Mouse (Mus musculus) left cerebral cortex, postnatal 36 days (tissue): ENCODE results near the gene Npcd. TPM values are rescaled to one million over a fixed set of nuclear protein-coding genes. Genes with fewer than 3 reads are reported as not detected.
"Not testable (repeated sequence)": the region's sequence is repeated elsewhere in the genome, so short reads cannot be mapped to it uniquely, and the experiment has no call there.

Experiments used
- DNase-seq, 2 experiments: peaks; one replicate each; pipeline ENCODE4 v3.0.0; 2021 to 2022; ENCODE audit warnings: low spot score in 2 of 2, mixed read lengths in 1 of 2
- intact Hi-C: fragments of 180-260 bp; cut with DNase I; formaldehyde crosslinking; loops from one replicate; pipeline ENCODE4 v1.15.1; 2025
- total RNA-seq, 2 experiments: library from RNA; stranded (reverse); gene quantifications; 2 replicates each; pipeline ENCODE4 v1.2.3; 2021

The Npcd gene
- total RNA-seq, 2 experiments from 2014 or later, result 17.3 to 19.1 TPM

GRCm38 (mm10) chr15:79833251-79834050 lies 586 bp downstream of the Npcd start:
- intact Hi-C loops, result loop anchor here (2.0 to 5.0 kb wide), 5 partner anchors 63 to 249 kb away; partner anchors contain the start of gene Pdgfb
- DNase-seq, result peak; percentile 54 to 65

DNA sequence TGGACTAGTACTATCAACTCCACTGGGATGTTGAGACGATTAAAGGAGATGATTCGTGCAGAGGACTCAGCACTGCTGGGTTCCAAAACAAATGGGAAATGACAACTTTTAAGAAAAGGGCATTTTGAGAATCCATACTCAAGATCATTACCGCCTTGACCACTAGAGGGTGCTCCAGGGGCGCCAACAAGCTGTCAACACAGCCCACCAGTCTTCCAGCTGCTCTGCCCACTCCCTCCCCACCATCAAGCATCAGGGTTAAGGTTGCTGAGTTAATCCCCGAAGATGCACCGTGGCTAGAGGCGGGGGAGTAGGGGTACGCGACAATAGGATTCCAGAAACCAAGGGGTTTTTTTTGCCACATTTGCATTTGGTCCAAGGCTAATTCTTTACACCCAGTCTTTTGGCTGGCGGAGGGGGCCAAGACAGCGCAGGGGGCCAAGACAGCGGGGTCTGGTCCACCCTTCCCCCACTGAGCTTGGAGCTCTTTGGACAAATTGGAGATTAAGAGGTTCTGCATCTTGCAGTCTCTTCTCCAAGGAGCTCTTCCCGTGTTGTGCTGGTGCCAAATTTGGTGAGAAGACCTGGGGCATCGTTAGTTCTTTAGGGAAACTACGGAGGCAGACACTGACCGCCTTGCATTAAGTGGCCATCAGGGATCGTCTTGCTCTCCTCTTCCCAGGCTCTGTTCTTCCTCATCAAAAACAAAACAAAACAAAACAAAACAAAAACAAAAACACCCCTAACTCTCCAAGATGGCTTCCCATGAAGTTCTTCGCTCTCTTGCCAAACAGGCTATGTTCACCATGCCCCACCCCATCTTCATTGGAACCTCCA lies 1.8 kb downstream of the Npcd start:
- peak; percentile 70 to 77 for DNase-seq

DNA sequence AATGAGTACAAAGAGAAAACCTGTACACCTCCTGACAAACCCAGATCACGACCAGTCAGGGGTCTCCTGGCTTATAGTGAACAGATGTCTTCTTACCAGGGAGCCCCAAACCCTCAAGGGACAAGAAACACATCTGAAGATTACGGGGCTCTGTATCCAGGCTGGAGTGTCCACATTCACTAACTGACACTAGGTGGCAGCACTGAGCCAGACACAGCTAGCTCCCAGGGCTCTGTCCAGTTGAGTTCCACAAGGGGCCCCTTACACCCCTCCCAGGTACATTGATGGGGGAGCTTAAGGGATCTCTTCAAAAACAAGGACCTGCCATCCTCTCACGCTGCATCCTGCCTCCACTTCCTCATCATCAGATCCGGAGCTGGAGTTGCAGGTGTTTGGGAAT lies 3.6 kb downstream of the Npcd start:
- intact Hi-C loops, result loop anchor here (5.0 kb wide), 4 partner anchors 82 to 252 kb away; partner anchors contain the start of gene Pdgfb
- DNase-seq, result peak; percentile 72 to 81

More for the DNA sequence above, 1.8 kb downstream of the Npcd start:
- intact Hi-C loops, result loop anchor here (1.0 to 5.0 kb wide), 5 partner anchors 51 to 250 kb away; partner anchors contain the start of gene Pdgfb

DNA sequence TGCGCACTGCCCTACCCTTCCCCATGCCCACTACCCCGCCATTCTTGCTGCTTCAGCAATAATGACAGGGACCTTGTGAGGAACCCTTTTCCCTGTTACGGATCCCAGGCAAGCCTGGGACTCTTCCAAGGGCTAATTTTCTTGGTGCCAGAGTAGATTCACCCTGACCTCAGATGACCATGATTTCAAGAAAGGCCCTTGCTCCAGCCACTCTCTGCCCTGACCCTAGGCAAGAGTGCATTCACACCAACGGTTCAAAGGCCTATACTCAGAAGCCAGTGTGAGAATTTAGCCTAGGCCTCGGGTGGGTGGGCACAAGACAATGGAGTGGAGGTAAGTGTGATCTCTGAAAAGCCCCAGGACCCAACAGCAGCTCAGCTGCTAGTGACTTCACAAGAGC lies 4.6 kb downstream of the Npcd start:
- intact Hi-C loops, result no loop called here
- no peak for DNase-seq

DNA sequence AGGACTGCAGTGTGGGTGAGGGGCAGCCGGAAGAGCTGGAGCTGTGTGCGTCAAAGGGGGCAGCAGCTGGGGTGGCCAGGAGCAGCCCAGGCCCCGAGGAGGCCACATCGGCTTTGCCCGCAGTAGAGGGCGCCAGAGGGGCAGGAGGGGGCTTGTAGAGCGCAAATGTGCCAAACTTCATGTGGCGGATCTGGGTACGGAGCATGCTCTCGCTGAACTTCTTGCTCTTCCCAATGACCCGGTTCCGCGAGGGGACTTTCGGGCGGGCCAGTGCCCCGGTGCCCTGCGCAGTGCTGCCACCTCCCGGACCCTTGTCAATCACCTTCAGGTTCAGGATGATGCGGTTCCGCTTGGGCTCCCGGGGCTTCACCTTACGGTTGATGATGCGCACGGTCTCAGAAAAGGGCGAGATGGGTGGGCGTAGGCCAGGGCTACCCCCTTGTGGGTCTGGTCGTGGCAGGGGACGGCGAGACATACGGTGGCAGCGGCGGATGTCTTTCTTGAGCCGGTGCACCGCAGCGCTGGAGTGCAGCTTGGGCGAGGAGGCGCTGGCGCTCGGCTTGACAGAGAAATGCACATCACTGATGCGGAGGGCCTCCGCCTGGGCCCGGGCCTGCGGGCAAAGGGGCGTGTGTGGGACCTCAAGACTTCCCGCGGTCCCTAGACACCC lies 5.5 kb downstream of the Npcd start:
- intact Hi-C loops, result no loop called here
- peak; percentile 41 to 50 for DNase-seq

GRCm38 (mm10) chr15:79827778-79828210 lies 6.2 kb downstream of the Npcd start:
- DNase-seq, result peak in 1 of 2 experiments; percentile 29
- intact Hi-C loops, result loop anchor here (2.0 kb wide), 1 partner anchor 75 kb away; no protein-coding TSS in a partner anchor

- intact Hi-C loops, result loop anchor here (2.0 kb wide), 1 partner anchor 74 kb away; no protein-coding TSS in a partner anchor
- DNase-seq, result no peak
Observed at GRCm38 (mm10) chr15:79827061-79827777, 6.8 kb downstream of the Npcd start.

DNA sequence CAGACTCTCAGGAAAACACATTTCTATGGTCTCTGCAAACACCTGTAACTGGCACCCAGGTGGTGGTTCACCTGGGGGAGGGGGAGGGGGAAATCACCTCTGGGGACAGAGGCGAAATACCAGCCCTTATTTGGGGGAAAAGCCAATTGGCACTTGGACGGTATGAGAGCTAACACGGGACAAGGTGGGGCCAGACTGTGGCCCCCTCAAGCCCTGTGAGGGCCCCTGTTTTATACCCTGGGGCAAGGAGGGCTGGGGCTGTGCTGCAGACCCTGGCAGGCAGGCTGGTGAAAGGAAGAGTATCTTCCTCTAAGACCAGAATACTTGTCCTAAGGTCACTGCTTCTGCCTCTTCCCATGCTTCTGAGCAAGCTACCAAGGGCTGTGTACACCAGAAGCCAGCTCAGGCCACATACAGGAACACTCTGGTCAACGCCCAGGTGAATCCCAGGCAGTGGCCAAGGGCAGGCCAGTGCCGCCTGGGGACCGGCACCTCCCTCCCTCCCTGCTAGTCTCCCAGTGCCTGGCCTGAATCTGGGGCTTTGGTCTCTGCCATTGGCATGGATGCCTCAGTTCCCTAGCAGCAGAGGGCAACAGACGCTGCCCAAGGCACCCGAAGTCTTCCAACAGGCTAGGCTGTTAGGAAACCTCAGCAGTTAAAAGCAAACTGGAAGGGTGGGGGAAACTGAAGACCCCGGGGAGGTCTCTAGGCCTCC lies 7.7 kb downstream of the Npcd start:
- intact Hi-C loops, result loop anchor here (2.0 kb wide), 1 partner anchor 74 kb away; no protein-coding TSS in a partner anchor

GRCm38 (mm10) chr15:79825146-79825825 lies 8.8 kb downstream of the Npcd start:
- peak; percentile 25 to 37 for DNase-seq

More for the DNA sequence above, 7.7 kb downstream of the Npcd start:
- DNase-seq, result no peak

GRCm38 (mm10) chr15:79823588-79824280 lies 10.3 kb downstream of the Npcd start:
- peak; percentile 41 to 42 for DNase-seq
- intact Hi-C loops, result no loop called here

More at GRCm38 (mm10) chr15:79825146-79825825, 8.8 kb downstream of the Npcd start:
- intact Hi-C loops, result no loop called here

DNA sequence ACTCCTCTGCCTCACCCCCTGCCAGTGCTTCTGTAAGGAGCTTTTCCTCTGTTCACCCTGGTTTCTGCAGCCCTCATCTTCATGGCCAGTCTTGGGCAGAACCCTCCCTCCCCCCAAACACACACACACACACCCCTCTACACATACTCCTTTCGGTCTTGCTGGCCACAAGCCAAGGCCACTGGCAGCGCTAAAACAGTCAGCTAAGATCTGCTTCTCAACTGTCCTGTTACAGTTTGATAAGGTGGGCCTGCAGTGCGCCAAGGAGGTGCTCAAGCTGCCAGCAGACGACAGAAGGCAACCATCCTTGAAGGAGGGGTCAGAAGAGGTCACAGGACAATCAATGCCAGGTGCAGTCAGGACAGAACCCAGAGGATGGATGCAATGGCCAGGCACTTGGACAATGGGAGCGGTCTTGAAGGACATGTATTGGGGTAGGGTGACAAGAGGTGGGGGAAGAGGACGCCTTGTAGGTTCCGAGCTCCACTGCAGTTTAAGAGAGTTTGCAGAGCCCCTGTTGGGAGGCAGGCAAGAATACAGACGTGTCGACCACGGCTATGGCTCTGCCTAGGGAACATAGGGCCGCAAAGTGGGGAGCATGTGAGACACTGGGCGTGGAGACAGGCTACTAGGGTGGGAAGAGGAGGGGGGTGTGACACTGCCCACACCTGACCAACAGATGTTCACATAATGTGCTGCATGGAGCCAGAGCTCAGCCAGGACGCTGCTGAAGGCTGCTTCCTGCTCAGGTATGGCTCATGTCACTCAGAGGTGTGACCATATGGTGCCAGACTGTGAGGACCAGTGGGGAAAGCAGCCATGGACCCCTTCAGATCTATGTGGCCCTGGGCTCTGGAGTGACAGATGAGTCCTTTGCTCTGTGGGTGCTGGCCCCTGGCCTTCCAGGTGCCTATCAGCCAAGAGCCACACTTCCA lies 11.5 kb downstream of the Npcd start:
- DNase-seq, result no peak
- intact Hi-C loops, result no loop called here

DNA sequence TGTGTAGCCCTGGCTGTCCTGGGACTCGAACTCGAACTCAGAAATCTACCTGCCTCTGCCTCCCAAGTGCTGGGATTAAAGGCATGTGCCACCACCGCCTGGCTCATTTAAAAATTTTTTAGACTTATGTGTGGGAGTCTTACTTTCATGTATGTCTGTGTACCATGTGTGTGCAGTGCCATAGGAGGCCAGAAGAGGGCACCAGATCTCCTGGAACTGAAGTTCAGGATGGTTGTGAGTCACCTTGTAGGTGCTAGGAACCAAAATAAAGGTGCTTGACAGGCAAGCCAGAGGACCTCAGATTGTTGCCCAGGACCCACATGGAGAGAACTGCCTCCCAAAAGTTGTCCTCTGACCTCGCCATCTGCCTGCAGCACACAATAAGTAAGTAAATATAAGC lies 15.7 kb downstream of the Npcd start:
- DNase-seq, result no peak

DNA sequence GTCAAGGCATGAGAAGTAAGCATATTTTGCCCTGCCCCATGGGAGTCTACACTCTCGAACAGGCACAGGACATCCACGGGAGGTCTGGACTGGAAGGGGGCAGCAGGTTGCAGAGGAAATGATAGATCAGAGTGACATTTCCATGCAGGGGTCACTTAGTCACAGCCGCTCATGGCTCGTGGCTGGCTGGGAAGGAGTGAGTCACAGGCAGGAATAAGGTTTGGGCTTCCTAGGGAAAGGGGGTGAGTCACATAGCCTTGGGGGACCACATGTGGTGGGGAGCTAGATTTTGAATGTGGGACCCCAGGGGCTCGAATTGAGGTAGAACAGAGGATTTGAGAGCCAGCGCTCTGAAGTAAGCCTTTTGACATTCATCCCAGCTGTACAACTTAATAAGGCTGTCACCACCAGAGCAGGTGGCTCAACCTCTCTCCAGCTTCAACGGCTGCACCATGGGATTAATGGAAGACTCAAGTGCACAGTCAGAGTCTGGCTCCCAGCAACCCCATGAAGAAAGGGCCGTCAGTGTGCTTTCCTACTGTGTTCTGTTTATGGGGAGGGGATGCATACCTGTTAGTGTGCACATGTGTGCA lies 20.3 kb downstream of the Npcd start:
- DNase-seq, result no peak
- intact Hi-C loops, result no loop called here

More for the DNA sequence above, 15.7 kb downstream of the Npcd start:
- intact Hi-C loops, result no loop called here

GRCm38 (mm10) chr15:79812840-79813239 lies 21.2 kb downstream of the Npcd start:
- intact Hi-C loops, result not testable (repeated sequence)

DNA sequence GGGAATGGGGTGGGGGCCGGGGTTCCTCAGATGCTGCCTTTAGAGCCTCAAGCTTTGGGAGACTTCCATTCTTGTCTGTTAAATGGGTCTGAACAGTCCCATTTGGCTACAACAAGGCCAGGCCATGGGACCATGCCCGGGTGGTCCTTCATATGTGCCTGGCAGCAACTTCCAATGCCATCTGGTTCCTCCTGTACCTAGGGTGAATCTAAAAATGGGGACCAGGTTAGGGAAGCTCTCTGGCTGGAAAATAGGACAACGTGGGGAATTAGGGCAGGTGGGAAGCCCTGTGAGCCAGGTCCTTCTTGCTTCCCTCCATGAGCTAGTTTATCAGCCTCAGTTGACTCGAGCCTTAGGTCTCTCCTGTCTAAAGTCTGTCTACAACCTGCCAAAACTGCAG lies 23.0 kb downstream of the Npcd start:
- DNase-seq, result no peak
- intact Hi-C loops, result no loop called here

More at GRCm38 (mm10) chr15:79812840-79813239, 21.2 kb downstream of the Npcd start:
- not testable (repeated sequence) for DNase-seq

- DNase-seq, result no peak
- intact Hi-C loops, result no loop called here
Observed at GRCm38 (mm10) chr15:79810061-79810460, 24.0 kb downstream of the Npcd start.
